Mouse (Mus musculus): ENCODE results near the gene Cfap65. TPM values are rescaled to one million over a fixed set of nuclear protein-coding genes. Genes with fewer than 3 reads are reported as not detected.

Cfap65 gene
- polyA plus RNA-seq, 1 experiment = not detected

DNA sequence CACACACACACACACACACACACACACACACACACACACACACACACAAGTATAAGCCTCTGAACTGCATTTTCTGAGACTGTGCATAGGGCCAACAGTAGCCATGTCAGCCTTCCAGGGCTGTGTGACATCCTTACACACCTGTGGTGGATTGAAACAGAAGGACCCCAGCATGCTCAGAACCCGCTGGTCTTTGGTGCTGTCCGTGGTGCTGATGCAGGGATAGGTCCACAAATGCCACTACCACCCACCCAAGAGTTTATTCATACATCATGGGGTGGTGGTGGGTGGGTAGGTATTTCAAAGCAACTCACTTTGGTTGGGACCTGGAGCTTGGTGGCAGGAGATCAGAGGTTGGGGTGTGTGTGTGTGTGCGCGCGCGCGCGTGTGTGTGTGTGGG lies 43.9 kb downstream of the Cfap65 start:
- 3% methylated on average over 8 of the region's 8 CpGs for WGBS
- TF ChIP-seq CTCF (IDR thresholded peaks at IDR 0.05; ENCODE audit: insufficient read depth, low read depth, low read length) (no peak), POLR2A (IDR thresholded peaks at IDR 0.05; ENCODE audit: insufficient read depth, low read depth, low read length) (no peak)
- Histone ChIP-seq H3K4me1 (ENCODE audit: control insufficient read depth, insufficient read depth, low read length) (peaks cover 14% of the 10 kb centered on the region), H3K27ac (ENCODE audit: insufficient read depth, low read depth, low read length) (no peak overlapping the region), H3K4me3 (ENCODE audit: insufficient read depth, low read depth, low read length) (no peak overlapping the region)

GRCm38 (mm10) chr1:74885369-74886042 lies 49.9 kb downstream of the Cfap65 start, which contains the start of gene Fev:
TSS of gene Fev (minus strand) at chr1:74885419.
- under 1% methylated on average over 43 of the region's 43 CpGs for WGBS
- H3K4me3 ChIP-seq (ENCODE audit: insufficient read depth, low read depth, low read length) = peak within 1 kb of the TSS; percentile 6; the same call in 1 of the 2 replicates
- no peak for TF ChIP-seq POLR2A (IDR thresholded peaks at IDR 0.05; ENCODE audit: insufficient read depth, low read depth, low read length)
- TF ChIP-seq CTCF (IDR thresholded peaks at IDR 0.05; ENCODE audit: insufficient read depth, low read depth, low read length) = no peak
- H3K4me1 ChIP-seq (ENCODE audit: control insufficient read depth, insufficient read depth, low read length) = peaks cover 32% of the 10 kb centered on the region
- no peak within 1 kb of the TSS for H3K27ac ChIP-seq (ENCODE audit: insufficient read depth, low read depth, low read length)

GRCm38 (mm10) chr1:74884196-74885141 lies 50.9 kb downstream of the Cfap65 start:
- 3% methylated on average over 57 of the region's 57 CpGs for WGBS
- no peak for TF ChIP-seq CTCF (IDR thresholded peaks at IDR 0.05; ENCODE audit: insufficient read depth, low read depth, low read length)
- TF ChIP-seq POLR2A (IDR thresholded peaks at IDR 0.05; ENCODE audit: insufficient read depth, low read depth, low read length) = no peak
- Histone ChIP-seq H3K4me3 (ENCODE audit: insufficient read depth, low read depth, low read length) (no peak overlapping the region), H3K27ac (ENCODE audit: insufficient read depth, low read depth, low read length) (no peak overlapping the region), H3K4me1 (ENCODE audit: control insufficient read depth, insufficient read depth, low read length) (peaks cover 32% of the 10 kb centered on the region)

- H3K4me3 ChIP-seq (ENCODE audit: insufficient read depth, low read depth, low read length) = no peak overlapping the region
- no peak overlapping the region for H3K27ac ChIP-seq (ENCODE audit: insufficient read depth, low read depth, low read length)
- no peak for TF ChIP-seq POLR2A (IDR thresholded peaks at IDR 0.05; ENCODE audit: insufficient read depth, low read depth, low read length)
- TF ChIP-seq CTCF (IDR thresholded peaks at IDR 0.05; ENCODE audit: insufficient read depth, low read depth, low read length) = no peak
- WGBS = 30% methylated on average over 5 of the region's 5 CpGs
- peaks cover 32% of the 10 kb centered on the region for H3K4me1 ChIP-seq (ENCODE audit: control insufficient read depth, insufficient read depth, low read length)
Measured at GRCm38 (mm10) chr1:74883441-74883840, 52.0 kb downstream of the Cfap65 start.

- TF ChIP-seq POLR2A (IDR thresholded peaks at IDR 0.05; ENCODE audit: insufficient read depth, low read depth, low read length) (no peak), CTCF (IDR thresholded peaks at IDR 0.05; ENCODE audit: insufficient read depth, low read depth, low read length) (no peak)
- 17% methylated on average over 8 of the region's 8 CpGs for WGBS
- H3K4me3 ChIP-seq (ENCODE audit: insufficient read depth, low read depth, low read length) = no peak overlapping the region
Measured at GRCm38 (mm10) chr1:74882828-74883227, 52.6 kb downstream of the Cfap65 start.

DNA sequence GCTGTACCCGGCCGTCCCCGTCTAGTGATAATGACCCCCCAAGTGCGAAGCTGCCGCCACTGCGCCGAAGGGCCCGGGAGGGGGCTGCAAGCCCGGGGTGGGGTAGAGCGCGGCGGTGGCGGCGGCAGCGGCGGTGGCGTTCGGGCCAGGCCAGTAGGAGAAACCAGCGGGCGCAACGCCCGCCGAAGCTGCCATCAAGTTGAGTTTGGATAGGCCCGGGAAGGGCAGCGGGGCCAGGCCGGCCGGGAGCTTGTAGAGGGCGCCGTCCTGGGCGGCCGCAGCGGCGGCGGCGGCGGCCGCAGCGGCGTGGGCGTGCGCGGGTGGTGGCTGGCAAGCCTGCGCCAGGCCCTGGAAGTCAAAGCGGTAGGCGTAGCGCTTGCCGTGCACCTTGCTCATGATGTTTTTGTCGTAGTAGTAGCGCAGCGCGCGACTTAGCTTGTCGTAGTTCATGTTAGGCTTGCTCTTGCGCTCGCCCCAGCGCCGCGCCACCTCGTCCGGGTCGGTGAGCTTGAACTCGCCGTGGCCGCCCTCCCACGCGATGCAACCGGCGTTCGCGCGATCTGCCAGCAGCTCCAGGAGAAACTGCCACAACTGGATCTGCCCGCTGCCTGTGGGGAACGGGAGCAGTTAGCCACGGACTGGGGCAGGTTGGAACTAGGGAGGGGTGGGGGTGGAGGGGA lies 53.2 kb downstream of the Cfap65 start:
- Histone ChIP-seq H3K4me1 (ENCODE audit: control insufficient read depth, insufficient read depth, low read length) (peaks cover 32% of the 10 kb centered on the region), H3K4me3 (ENCODE audit: insufficient read depth, low read depth, low read length) (peak overlapping the region; percentile 43), H3K27ac (ENCODE audit: insufficient read depth, low read depth, low read length) (no peak overlapping the region)
- WGBS = under 1% methylated on average over 74 of the region's 74 CpGs
- TF ChIP-seq CTCF (IDR thresholded peaks at IDR 0.05; ENCODE audit: insufficient read depth, low read depth, low read length) (no peak), POLR2A (IDR thresholded peaks at IDR 0.05; ENCODE audit: insufficient read depth, low read depth, low read length) (no peak)

More at GRCm38 (mm10) chr1:74882828-74883227, 52.6 kb downstream of the Cfap65 start:
- Histone ChIP-seq H3K27ac (ENCODE audit: insufficient read depth, low read depth, low read length) (no peak overlapping the region), H3K4me1 (ENCODE audit: control insufficient read depth, insufficient read depth, low read length) (peaks cover 32% of the 10 kb centered on the region)

GRCm38 (mm10) chr1:74880785-74881360 lies 54.5 kb downstream of the Cfap65 start:
- WGBS = 11% methylated on average over 18 of the region's 18 CpGs
- no peak overlapping the region for H3K4me3 ChIP-seq (ENCODE audit: insufficient read depth, low read depth, low read length)
- TF ChIP-seq CTCF (IDR thresholded peaks at IDR 0.05; ENCODE audit: insufficient read depth, low read depth, low read length) (peak; percentile 69; the same call in 1 of the 2 replicates), POLR2A (IDR thresholded peaks at IDR 0.05; ENCODE audit: insufficient read depth, low read depth, low read length) (no peak)
- no peak overlapping the region for H3K27ac ChIP-seq (ENCODE audit: insufficient read depth, low read depth, low read length)
- peaks cover 32% of the 10 kb centered on the region for H3K4me1 ChIP-seq (ENCODE audit: control insufficient read depth, insufficient read depth, low read length)

GRCm38 (mm10) chr1:74877199-74877598 lies 58.2 kb downstream of the Cfap65 start:
- Histone ChIP-seq H3K4me3 (ENCODE audit: insufficient read depth, low read depth, low read length) (no peak overlapping the region), H3K27ac (ENCODE audit: insufficient read depth, low read depth, low read length) (no peak overlapping the region), H3K4me1 (ENCODE audit: control insufficient read depth, insufficient read depth, low read length) (peaks cover 8% of the 10 kb centered on the region)
- no peak for TF ChIP-seq POLR2A (IDR thresholded peaks at IDR 0.05; ENCODE audit: insufficient read depth, low read depth, low read length)
- TF ChIP-seq CTCF (IDR thresholded peaks at IDR 0.05; ENCODE audit: insufficient read depth, low read depth, low read length) = no peak
- WGBS = 72% methylated on average over 3 of the region's 3 CpGs

Data from olfactory bulb, adult 2 months (tissue).